Mouse (Mus musculus): ENCODE results near the gene Ppan. TPM values are rescaled to one million over a fixed set of nuclear protein-coding genes. Genes with fewer than 3 reads are reported as not detected.

Ppan gene
- polyA plus RNA-seq, 1 experiment = 6.6 TPM

DNA sequence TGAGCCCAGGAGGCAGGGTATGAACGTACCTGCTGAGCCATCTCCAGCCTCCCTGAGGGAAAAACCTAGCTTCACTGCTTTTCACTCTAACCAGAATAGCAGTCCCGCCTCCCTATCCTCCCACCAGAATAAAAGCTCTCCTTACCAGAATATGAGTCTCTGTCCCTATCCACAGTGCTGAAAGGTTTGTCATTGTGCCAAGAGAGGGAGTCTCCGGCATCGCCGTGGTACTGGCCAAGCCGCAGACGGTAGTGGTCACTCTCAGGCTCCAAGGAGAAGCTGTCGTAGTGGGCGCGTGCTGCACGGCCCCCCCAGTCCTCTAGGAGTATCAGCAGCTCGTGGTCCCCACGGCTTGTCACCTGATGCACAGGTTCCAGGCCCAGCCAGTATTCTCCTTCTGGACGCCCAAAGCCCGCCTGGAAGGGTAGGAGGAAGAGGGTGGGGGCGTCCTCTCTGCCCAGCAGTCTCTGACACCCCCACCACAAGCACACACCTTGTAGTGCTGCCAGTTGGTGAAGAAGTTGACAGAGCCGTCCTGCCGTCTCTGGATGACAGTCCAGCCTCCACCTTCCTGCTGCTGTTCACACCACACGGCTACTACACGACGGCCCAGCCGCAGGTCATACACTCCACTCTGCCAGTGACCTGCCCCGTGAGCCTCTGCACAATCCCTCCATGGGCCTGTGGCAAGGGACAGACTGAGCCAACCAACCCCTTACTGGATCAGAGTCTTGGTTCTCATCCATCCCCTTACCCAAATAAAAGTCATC lies 12.8 kb upstream of the Ppan start:
- H3K27ac ChIP-seq (replicated peaks; ENCODE audit: low read depth, low read length) = no peak overlapping the region
- no peaks in the 10 kb centered on the region for H3K4me1 ChIP-seq (ENCODE audit: control insufficient read depth, insufficient read depth, insufficient read length, low read length)
- no peak overlapping the region for H3K4me3 ChIP-seq (ENCODE audit: insufficient read depth, low read depth, low read length)

- Histone ChIP-seq H3K4me3 (ENCODE audit: insufficient read depth, low read depth, low read length) (no peak overlapping the region), H3K27ac (replicated peaks; ENCODE audit: low read depth, low read length) (no peak overlapping the region), H3K4me1 (ENCODE audit: control insufficient read depth, insufficient read depth, insufficient read length, low read length) (no peaks in the 10 kb centered on the region)
Observed at GRCm38 (mm10) chr9:20876318-20877117, 11.5 kb upstream of the Ppan start.

DNA sequence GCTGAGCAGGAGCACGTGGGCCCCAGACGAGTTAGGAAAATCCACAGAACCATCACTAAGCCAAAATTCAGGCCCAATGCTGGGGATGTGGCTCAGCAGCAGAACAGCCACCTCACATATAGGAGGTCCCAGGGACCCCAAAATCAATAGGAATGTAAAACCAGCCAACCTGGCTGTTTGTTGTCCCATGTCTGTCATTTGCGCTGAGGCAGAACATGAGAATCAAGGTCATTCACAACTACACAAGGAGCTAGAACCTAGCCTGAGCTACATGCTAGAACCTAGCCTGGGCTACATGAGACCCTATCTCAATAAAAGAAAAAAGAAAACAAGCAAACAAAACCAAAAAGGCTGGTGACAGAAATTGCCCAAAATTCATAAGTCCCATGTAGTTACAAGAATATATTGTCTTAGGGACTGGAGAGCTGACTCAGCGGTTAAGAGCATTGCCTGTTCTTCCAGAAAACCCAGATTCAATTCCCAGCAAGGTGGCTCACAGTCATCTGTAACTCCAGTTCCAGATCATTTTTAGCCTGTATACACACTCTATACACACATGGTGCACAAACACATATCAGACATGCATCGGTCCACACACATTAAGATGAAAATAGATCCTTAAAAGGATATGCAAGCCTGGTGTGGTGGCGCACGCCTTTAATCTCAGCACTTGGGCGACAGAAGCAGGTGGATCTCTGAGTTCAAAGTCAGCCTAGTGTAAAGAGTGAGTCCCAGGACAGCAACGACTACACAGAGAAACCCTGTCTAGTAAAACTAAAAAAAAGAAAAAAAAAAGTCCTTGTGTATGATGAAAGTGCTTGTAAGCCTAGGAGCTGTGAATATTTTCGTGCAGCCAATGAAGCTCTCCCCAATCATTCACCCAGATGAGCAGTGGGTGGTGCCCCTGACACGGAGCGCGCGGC lies 10.6 kb upstream of the Ppan start:
- no peak overlapping the region for H3K27ac ChIP-seq (replicated peaks; ENCODE audit: low read depth, low read length)
- H3K4me3 ChIP-seq (ENCODE audit: insufficient read depth, low read depth, low read length) = peak overlapping the region; percentile 43
- no peaks in the 10 kb centered on the region for H3K4me1 ChIP-seq (ENCODE audit: control insufficient read depth, insufficient read depth, insufficient read length, low read length)

DNA sequence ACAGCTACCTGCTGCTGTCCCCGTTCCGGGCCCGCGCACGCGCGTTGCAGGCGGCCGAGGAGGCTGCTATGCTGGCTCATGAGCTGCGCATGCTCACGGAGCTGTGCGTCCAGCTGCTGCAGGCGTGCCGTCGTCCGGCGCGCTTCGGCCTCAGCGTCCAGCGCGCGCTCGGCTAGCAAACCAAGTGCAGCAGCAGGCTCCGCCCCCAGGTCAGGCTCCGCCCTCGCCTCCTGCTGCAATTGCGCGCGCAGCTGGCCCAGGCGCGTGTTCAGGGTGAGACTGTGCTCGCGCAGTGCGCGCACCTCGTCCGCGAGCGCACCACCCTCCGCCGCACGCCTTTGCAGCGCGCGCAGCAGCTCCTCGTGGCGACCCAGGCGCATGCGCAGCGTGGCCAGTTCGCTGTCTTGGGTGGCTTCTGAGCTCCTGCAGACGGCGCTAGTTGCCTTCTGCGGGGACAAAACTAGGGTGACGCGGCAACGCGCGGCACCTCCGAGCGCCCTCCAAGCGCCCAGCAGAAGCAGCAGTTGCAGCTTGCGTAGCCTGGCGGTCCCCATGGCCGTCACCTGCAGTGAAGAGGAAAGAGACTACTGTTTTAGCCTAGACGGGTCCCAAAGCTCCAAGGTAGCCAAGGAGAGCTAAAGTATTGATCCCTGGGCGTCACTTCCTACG lies 9.8 kb upstream of the Ppan start:
- H3K4me1 ChIP-seq (ENCODE audit: control insufficient read depth, insufficient read depth, insufficient read length, low read length) = no peaks in the 10 kb centered on the region
- H3K4me3 ChIP-seq (ENCODE audit: insufficient read depth, low read depth, low read length) = peak overlapping the region; percentile 55
- H3K27ac ChIP-seq (replicated peaks; ENCODE audit: low read depth, low read length) = peak overlapping the region; percentile 56

- Histone ChIP-seq H3K4me3 (ENCODE audit: insufficient read depth, low read depth, low read length) (peak overlapping the region; percentile 55), H3K4me1 (ENCODE audit: control insufficient read depth, insufficient read depth, insufficient read length, low read length) (no peaks in the 10 kb centered on the region), H3K27ac (replicated peaks; ENCODE audit: low read depth, low read length) (peak overlapping the region; percentile 56)
Observed at GRCm38 (mm10) chr9:20878710-20879065, 9.3 kb upstream of the Ppan start.

- Histone ChIP-seq H3K4me3 (ENCODE audit: insufficient read depth, low read depth, low read length) (peak within 1 kb of the TSS; percentile 55), H3K4me1 (ENCODE audit: control insufficient read depth, insufficient read depth, insufficient read length, low read length) (no peaks in the 10 kb centered on the region), H3K27ac (replicated peaks; ENCODE audit: low read depth, low read length) (peak within 1 kb of the TSS; percentile 56)
Observed at GRCm38 (mm10) chr9:20879097-20879792, 8.7 kb upstream of the Ppan start, which contains the start of gene Angptl6. TSS of gene Angptl6 (minus strand) at chr9:20879727.

GRCm38 (mm10) chr9:20886563-20886962 lies 1.4 kb upstream of the Ppan start:
- no peaks in the 10 kb centered on the region for H3K4me1 ChIP-seq (ENCODE audit: control insufficient read depth, insufficient read depth, insufficient read length, low read length)
- no peak overlapping the region for H3K27ac ChIP-seq (replicated peaks; ENCODE audit: low read depth, low read length)
- H3K4me3 ChIP-seq (ENCODE audit: insufficient read depth, low read depth, low read length) = no peak overlapping the region

GRCm38 (mm10) chr9:20887191-20887590 lies 784 bp upstream of the Ppan start:
- no peaks in the 10 kb centered on the region for H3K4me1 ChIP-seq (ENCODE audit: control insufficient read depth, insufficient read depth, insufficient read length, low read length)
- no peak overlapping the region for H3K4me3 ChIP-seq (ENCODE audit: insufficient read depth, low read depth, low read length)
- 0 out of 2 replicates have a peak overlapping the region, but pooled peaks have one; percentile 16 for H3K27ac ChIP-seq (replicated peaks; ENCODE audit: low read depth, low read length)

DNA sequence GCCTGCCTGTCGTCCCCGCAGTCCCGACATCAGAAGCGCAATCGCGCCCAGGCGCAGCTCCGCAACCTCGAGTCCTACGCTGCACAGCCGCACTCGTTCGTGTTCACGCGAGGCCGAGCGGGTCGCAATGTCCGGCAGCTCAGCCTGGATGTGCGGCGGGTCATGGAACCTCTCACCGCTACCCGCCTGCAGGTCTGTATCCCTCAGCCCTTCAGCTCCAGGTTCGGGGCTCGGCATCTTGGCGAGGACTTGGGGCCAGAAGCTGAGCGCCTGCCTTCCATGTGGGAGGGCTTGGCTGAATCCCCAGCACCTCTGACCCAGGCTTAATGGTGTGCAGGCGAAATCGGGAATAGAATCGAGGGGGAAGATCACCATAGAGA lies 401 bp downstream of the Ppan start:
- no peaks in the 10 kb centered on the region for H3K4me1 ChIP-seq (ENCODE audit: control insufficient read depth, insufficient read depth, insufficient read length, low read length)
- H3K4me3 ChIP-seq (ENCODE audit: insufficient read depth, low read depth, low read length) = peak overlapping the region; percentile 70
- 0 out of 2 replicates have a peak overlapping the region, but pooled peaks have one; percentile 2 for H3K27ac ChIP-seq (replicated peaks; ENCODE audit: low read depth, low read length)

GRCm38 (mm10) chr9:20889185-20890141 lies 1.5 kb downstream of the Ppan start:
- Histone ChIP-seq H3K4me3 (ENCODE audit: insufficient read depth, low read depth, low read length) (no peak overlapping the region; the same call in 1 of the 2 replicates), H3K27ac (replicated peaks; ENCODE audit: low read depth, low read length) (no peak overlapping the region), H3K4me1 (ENCODE audit: control insufficient read depth, insufficient read depth, insufficient read length, low read length) (no peaks in the 10 kb centered on the region)

DNA sequence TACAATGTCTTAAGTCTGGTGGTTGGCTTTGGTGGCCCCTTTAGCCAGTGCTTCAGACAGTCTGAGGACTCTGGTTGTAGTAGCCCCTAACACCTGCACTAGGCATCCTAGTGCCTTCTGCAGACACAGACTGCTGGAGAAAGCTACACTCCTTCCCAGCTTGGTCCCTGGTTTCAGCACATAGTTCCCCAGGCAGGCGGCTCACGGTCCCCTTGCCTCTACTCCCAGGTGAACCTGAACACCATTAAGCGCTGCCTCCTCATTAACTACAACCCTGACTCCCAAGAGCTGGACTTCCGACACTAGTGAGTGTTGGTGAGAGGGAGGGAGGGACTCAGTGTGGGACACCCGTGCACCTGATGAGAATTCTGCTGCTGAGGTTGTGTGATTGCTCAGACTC lies 2.4 kb downstream of the Ppan start:
- H3K27ac ChIP-seq (replicated peaks; ENCODE audit: low read depth, low read length) = no peak overlapping the region
- H3K4me3 ChIP-seq (ENCODE audit: insufficient read depth, low read depth, low read length) = no peak overlapping the region
- H3K4me1 ChIP-seq (ENCODE audit: control insufficient read depth, insufficient read depth, insufficient read length, low read length) = no peaks in the 10 kb centered on the region

- Histone ChIP-seq H3K4me3 (ENCODE audit: insufficient read depth, low read depth, low read length) (no peak overlapping the region), H3K27ac (replicated peaks; ENCODE audit: low read depth, low read length) (no peak overlapping the region), H3K4me1 (ENCODE audit: control insufficient read depth, insufficient read depth, insufficient read length, low read length) (no peaks in the 10 kb centered on the region)
Observed at GRCm38 (mm10) chr9:20891339-20892103, 3.5 kb downstream of the Ppan start.

All from brown adipose tissue, adult 24 weeks (tissue).